Mouse (Mus musculus): ENCODE results near the gene Safb2.

The Safb2 gene

DNA sequence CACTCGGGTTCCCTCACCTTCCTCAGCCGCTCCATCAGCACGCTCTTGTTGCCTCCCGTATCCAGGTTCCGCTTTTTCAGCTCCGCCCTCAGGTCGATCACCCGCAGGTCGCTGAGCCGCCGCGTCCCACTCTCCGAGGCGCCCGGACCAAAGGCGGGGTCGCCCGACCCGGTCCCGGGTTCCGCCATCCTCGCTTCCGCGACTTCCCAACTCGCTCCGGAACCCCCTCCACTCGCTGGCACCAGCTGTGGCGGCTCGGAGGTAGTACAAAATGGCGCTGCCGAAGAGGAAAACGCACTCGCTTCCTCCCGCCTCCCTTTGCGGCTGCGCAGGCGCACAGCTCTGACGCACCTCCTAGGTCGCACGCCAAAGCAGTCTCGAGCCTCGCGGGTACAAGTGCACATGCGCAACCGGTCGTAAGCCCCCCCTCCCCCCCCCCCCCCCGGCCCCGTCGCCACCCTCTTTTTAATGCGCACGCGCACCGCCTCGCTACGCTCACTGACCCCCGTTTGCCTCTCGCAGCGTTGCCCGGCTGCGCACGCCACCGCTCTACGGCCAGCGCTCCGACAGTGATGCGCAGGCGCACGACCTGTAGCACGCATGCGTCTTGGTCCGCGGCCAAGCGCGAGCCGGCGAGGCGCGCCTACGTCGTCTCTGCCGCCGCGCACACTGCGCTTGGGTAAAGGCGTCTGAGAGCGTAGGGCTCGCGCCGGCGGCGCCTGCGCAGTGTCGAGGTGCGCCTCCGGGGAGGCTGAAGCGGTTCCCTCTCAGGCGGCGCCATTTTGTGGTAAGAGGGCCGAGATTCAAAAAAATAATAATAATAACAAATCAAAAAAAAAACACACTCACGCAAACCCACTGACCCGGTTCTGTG lies at the start of gene Safb2, which contains the start of gene Safb:
Gene Safb2 (minus strand): TSS at position 329 of the 874 bp plus-strand sequence.
Gene Safb (plus strand): TSS at position 569 of the 874 bp plus-strand sequence.
- DNase-seq (ENCODE audit: low read depth, low spot score) = peak; percentile 100

DNA sequence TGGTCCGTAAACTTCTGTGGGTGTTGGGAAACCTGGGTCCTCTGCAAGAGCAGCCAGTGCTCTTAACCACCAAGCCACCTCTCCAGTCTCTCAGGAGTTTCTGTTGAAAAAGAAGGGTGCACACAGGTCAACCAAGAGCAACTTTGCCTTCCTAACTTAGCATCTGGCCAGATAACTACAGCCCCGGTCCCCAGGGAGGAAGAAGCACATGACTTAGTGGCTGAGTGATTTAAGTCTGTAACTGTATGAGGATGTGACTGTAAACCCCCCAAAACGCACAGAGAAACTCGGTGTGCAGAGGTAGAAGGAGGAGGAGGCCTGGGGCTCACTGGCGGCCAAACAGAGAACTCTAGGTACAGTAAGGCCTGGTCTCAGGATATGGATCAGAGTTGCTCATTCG lies 49.6 kb upstream of the Safb2 start:
- peak; percentile 84 for DNase-seq (ENCODE audit: low read depth, low spot score)

DNA sequence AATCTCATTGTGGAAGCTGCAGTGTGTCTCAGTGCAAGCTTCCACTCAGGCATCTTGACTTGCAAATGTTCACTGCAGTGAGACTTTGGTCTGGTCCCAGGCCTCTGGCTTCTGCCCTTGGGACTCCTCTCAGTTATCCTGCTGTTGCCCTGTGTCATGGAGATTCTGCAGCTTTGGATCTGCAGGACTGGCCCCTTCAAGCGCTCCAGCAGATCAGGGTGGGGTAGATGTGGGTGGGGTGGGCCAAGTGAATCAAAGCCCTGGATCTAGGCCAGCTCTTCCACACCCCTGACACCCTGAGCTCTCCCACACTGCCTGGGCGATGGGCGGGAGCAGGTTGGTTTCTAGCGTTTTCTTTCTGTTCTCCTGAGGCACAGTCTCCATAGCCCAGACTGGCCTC lies 47.4 kb upstream of the Safb2 start:
- DNase-seq (ENCODE audit: low read depth, low spot score) = no peak

DNA sequence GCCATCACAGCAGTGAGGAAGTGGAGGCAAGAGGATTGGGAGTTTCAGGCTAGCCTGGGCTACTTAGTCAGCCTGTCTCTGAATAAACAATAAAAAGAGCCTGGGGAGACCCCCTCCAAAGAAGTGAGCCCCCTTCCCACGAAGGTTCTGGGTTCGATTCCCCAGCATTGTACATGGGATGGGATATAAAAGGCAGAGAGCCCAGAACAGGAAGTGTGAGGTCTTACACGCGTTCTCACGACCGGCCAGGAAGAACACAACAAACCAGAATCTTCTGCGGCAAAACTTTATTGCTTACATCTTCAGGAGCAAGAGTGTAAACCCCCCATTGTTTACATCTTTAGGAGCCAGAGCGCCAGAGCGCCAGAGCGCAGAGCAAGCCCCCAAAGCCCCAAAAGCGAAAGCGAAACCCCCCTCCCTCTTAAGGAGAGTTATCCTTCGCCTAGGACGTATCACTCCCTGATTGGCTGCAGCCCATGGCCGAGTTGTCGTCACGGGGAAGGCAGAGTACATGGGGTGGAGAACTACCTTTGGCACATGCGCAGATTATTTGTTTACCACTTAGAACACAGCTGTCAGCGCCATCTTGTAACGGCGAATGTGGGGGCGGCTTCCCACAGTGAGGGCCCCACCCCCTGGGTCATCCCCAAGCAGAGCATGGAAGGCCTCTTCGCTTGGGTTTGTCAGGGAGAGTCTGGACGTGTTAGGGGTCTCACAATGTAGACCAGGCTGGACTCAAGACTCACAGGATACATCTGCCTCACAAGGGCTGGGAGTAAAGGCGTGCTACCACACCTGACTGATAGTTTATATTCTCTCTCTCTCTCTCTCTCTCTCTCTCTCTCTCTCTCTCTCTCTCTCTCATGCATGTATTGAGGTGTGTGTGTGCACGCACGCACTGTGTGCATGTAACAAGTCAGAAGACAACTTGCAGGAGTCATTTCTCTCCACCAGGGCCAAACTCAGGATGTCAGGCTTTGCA lies 45.7 kb upstream of the Safb2 start:
- peak; percentile 92 for DNase-seq (ENCODE audit: low read depth, low spot score)

DNA sequence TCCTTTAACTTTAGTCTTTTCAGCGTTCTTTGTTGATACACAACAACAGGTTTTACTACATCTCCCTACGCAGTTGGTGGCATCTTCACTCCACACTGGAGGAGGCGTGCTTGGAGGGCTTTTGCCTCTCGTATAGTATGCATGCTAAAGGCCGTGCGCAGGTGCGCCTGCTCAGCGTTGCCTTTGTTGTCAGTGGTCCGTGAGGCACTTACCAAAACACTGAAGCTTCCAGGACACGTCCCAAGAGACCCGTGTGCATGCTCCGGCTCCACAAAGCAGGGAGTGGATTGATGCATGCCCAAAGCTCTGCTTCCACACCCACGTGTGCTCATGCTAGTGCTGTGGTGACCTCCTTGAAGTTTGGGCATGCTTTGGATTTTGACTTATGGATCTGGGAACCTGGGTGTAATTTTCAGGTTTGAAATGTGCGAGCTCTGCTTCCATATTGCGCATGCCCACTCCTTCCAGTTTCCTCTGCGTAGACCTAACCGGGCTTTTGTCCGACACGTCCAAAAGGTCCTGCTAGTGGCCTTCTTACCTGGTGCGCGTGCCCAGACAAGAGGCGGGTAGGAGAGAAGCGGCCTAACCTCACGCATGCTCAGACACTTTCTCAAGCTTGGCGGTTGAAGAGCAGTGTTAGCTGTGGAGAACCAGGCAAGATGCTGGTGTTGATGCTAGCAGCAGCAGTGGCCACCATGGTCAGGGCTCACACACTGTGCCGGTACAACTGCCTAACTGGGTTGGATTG lies 43.3 kb upstream of the Safb2 start, which contains the start of gene Catsperd:
Gene Catsperd (plus strand): TSS at position 614 of the 748 bp plus-strand sequence.
- DNase-seq (ENCODE audit: low read depth, low spot score) = peak; percentile 89

DNA sequence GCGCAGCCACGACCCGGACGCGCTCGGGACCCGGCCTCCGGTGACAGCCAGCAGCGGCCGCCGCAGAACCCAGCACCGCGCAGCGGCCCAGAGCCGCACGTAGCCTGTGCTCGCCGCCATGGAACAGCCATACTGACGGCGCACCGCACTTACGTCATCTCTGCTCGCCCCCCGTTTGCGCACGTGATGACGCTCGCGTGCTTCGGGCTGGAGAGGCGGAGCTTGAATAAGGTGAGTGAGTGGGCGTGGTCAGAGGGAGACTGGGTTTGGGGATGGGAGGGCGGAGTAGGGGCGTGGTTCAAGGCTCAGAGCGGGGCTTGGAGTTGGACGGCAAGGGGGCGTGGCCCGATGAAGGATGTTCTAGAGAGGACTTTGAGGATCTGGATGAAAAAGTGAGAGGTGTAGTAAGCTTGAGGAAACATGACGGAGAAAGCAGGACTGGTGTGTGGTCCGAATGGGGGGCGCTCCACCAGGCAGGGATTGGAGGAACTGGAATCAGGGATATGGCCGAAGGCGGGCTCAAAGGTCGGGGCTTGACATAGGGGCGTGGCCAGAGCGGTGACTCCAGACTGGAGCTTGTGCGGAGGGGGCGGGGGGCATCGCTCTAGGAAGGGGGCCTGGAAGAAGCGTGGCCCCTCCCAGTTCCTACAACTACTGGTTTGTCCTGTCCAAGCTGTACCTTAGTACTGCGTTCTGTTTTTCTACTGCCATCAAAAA lies 42.5 kb upstream of the Safb2 start, which contains the start of gene Lonp1:
Gene Lonp1 (minus strand): TSS at position 134 of the 717 bp plus-strand sequence.
- DNase-seq (ENCODE audit: low read depth, low spot score) = peak; percentile 100

DNA sequence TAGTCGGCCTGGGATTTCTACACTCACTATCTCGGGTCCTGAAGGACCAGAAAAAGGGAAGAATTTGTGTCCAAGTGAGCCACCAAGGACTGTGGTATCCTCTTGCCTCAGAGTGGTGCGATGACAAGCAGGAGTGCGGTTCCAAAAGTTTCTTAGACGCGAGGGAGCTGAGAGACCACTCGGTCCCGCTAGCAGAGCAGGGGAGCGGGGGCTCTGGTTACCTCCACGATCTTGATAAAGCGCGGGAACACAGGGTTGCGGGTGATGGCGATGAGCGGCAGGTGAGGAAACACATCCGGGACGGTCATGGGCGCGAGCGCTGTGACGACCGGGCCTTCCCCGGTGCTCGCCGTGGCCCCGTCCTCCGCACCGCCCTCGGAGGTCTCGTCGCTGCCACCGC lies 41.9 kb upstream of the Safb2 start:
- DNase-seq (ENCODE audit: low read depth, low spot score) = no peak

DNA sequence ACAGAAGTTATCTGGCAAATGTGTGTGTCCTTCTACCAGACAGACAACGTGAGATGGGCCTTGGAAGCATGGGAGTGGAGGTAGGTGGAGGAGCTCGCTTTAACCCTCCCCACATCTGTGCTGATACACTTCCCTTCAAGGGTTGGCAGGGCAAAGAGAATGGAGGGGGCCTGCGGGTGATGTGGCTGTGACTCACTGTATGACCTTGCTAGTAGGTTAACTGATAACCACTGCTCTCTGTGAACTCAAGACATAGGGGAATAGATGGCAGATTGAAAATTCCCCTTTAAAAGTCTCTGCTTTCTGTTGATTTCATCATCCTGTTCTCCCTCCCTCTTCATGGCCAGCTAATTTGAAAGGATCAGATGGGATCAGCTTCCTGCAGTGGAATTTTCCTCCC lies 41.1 kb upstream of the Safb2 start:
- peak; percentile 32 for DNase-seq (ENCODE audit: low read depth, low spot score)

DNA sequence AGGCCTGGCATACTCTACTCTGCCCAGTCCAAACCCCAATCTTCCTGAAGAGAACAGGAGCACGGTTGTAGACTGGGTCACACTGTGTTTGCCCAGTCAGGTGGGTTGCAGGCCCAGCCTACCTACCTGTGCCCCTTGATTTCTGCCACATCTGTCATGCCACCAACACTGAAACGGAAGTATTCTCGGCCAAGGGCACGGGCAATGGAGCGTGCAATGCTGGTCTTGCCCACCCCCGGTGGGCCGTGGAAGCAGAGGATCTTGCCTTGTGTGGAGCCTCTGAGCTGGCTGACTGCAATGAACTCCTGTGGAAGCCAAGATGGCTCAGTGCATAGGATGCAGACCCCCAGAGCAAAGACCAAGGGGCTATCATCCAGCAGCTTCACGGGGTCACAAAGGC lies 33.2 kb upstream of the Safb2 start:
- DNase-seq (ENCODE audit: low read depth, low spot score) = no peak

DNA sequence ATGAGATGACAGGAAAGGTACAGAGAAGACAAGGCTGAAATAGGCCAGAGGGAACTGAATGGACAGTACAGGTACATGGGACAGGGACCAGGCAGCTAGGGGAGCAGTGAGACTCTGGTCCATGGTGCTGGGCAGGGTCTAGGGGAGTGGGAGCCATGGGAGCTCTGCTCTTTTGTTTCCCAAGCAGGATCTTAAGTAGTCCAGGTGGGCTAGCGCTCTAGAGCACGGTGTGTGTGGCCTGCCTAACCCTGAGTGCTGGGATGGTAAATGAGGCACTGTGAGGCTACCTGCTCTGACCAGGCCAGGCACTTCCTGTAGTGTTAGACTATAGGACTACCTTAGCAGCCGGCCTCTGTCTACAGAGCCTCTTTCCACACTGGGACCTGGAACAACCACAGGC lies 32.3 kb upstream of the Safb2 start:
- no peak for DNase-seq (ENCODE audit: low read depth, low spot score)

DNA sequence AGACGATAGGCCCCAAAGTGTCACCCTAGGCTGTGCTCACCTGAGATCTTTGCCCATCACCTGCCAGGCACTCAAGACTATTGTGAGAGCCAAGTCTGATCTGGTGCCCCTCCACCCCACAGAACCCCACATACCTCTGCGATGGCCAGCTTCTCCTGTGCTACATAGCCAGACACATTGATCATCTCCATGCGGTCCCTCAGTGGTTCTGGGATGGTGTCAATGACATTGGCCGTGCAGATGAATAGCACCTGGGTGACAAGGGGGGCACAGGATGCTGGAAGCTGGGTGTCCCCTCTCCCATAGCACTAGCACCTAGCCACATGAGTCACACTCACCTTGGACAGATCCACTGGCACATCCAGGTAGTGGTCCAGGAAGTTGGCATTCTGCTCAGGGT lies 31.4 kb upstream of the Safb2 start:
- no peak for DNase-seq (ENCODE audit: low read depth, low spot score)

DNA sequence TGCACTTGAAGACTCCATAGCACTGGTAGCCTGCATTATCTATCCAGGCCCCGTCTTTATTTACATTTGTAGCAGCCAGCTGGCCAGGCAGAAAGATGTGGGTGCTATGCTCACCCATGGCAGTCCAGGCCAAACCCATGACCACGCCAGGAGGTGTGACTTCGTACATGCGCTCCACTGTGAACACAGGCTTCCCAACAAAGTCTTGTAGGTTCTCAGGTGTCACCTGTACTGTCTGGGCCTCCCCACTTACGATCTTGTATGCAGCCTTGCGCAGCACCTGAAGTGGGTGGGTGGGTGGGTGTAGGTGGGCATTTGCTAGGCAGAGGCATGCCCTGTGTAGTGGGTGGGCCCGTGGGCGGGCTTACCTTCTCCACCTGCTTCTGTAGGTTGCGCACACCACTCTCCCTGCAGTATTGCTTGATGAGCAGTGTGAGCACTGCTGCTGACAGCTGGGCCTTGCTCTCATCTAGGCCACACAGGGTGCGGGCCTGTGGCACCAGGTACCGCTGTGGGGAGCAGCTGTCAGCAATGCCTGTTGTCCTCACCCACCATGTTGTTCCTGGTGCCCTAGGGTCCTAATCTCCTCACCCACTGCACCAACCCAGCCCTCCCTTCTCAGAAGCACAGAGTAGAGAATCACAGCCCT lies 30.9 kb upstream of the Safb2 start:
- DNase-seq (ENCODE audit: low read depth, low spot score) = no peak

DNA sequence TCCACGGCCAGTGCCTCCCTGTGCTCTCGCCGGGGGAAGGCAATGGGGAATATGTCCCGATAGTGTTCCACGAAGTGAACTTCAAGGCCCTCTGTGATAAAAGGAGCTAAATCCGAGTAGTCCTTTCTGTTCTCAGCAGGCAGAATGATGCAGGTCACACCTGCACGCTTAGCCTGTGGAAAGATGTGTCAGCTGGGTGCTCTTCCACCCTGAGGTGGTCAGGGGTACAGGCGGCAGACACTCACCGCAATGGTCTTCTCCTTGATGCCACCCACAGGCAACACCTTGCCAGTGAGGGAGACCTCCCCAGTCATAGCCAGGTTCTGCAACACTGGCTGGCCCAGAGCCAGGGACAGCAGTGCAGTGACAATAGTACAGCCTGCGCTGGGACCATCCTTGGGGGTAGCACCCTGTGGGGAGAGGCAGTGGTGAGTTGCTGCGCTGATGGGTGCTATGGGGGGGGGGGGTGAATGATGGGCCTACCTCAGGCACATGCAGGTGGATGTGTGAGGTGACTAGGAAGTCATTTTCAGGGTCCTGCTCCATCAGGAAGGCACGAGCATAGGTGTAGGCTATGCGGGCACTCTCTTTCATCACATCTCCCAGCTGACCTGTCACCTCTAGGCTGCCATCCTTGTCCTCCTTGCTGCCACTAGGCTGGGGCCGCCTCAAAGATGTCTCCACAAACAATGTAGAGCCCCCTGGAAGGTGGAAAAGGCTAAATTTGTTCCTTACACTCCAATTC lies 30.2 kb upstream of the Safb2 start:
- DNase-seq (ENCODE audit: low read depth, low spot score) = peak; percentile 64

DNA sequence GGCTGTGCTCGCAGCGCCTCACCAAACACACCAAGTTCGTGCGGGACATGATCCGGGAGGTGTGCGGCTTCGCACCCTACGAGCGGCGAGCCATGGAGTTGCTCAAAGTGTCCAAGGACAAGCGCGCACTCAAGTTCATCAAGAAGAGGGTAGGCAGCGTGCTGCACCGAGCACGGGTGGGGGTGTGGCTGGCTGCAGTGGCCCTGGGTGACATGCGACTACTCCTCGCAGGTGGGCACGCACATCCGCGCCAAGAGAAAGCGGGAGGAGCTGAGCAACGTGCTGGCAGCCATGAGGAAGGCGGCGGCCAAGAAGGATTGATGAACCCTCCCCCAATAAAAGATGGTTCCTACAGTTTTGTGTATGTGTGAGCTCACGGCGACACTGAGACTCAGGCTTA lies 29.5 kb upstream of the Safb2 start:
- peak; percentile 56 for DNase-seq (ENCODE audit: low read depth, low spot score)

DNA sequence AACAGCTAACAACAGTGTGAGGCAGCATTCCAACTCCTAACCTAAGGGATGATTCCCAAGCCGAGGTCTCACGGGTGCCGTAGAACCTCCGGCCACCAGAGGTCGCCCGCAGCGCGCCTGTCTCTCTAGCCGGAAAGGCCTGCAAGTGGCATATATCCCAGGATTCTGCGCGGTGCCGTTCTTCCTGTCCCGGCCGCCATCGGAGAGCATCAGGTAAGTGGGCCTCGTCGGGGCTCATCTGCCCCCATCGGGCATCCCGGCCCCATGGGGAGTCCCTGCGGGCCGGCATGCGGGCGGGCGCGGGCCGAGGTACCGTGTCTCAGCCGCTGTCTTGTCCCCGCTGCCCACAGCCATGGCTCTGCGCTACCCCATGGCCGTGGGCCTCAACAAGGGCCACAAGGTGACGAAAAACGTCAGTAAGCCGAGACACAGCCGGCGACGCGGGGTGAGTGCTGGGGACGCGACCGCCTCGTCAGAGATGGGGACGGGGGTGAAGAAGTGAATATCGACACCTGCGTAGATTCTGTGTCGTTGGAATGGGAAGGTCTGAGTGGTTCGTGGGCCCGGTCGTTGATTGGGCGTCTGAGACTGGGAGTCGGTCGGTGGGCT lies 29.0 kb upstream of the Safb2 start, which contains the start of gene Rpl36:
Gene Rpl36 (plus strand): TSS at position 181 of the 609 bp plus-strand sequence.
- peak; percentile 93 for DNase-seq (ENCODE audit: low read depth, low spot score)

DNA sequence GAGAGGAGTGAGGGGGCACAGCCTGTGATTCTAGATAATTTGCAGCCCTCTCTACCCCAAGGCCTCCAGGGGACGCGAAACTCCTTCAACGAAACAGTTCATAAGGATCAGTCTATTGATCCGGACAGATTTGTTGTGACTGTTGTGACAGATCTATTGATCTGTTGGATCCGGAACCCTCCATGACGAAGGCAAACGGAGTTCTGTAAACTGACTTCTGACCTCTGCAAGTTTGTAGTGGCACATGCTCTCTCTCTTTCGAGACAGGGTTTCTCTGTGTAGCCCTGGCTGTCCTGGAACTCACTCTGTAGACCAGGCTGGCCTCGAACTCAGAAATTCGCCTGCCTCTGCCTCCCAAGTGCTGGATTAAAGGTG lies 28.2 kb upstream of the Safb2 start:
- peak; percentile 24 for DNase-seq (ENCODE audit: low read depth, low spot score)

DNA sequence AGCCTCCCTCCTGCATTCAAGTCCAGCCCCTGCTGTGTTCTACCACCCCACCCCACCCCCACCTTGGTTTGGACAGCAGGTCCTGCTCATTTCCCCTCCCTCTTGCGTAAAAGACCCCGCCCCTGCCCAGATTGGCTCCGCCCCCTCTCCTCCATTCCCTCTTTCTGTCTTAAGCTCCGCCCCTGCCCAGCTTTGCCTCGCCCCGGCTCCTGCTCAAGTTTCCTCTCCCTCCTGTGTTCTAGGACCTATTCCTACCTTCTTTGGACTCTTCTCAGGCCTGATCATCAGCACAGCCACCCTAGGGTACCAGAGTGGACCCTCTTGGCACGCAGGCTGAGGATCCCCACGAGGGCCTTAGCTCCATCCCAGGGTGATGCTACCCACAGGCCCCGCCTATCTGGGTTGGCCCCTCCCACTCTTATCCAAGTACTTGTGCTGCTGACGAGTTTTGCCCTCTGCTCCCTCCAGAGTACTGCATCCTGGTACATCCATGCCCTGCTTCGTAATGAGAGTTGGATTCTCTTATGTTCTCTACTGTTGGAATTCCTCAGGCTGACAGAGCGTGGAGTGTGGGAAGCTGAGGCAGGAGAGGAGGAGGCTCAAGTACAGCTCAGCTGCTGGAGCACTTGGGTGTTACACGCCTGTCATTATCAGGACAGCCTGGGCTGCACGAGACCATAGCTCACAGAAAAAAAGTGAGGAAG lies 27.6 kb upstream of the Safb2 start:
- peak; percentile 90 for DNase-seq (ENCODE audit: low read depth, low spot score)

DNA sequence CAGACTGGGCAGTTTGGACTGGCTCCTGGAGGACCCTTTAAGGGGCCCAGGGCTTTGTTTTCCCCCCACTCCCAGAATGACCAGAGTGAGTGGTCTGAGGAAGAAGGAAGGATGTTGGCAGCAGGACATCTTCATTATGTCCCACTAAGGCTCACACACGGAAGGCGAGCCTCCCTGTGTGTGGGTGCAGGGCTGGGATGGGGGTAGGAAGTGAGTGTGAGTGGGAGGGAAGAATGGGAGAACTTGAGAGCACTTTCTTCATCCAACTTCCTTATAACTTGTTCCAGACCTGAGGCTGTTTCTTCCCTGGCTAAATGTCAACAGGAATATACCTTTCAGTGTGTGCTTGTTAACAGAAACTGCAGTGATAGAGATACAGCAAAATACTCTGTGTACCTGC lies 26.9 kb upstream of the Safb2 start:
- DNase-seq (ENCODE audit: low read depth, low spot score) = no peak
